Mouse (Mus musculus): Measurements from ENCODE around the gene Vmn2r10.
"Not testable (repeated sequence)": the region's sequence is repeated elsewhere in the genome, so short reads cannot be mapped to it uniquely, and the experiment has no call there.

Vmn2r10 gene

GRCm38 (mm10) chr5:109006427-109006826 is at the start of gene Vmn2r10:
Vmn2r10 (minus strand) TSS chr5:109006527.
- not testable (repeated sequence) for DNase-seq (ENCODE audit: low spot score in 2 of 2)

GRCm38 (mm10) chr5:109055286-109055685 is 49.0 kb upstream of the Vmn2r10 start:
- DNase-seq (ENCODE audit: low spot score in 2 of 2) = no peak

- no peak for DNase-seq (ENCODE audit: low spot score in 2 of 2)
Observed at GRCm38 (mm10) chr5:109032591-109032990, 26.3 kb upstream of the Vmn2r10 start.

- no peak for DNase-seq (ENCODE audit: low spot score in 2 of 2)
Observed at GRCm38 (mm10) chr5:108988924-108989323, 17.4 kb downstream of the Vmn2r10 start.

All from spleen, postnatal 10 days (tissue).